Mouse (Mus musculus) bone marrow, adult 2 months (tissue): ENCODE measurements around the gene Lmf2.

Experiments
- CTCF ChIP-seq: fragments of 200-500 bp; IDR thresholded peaks from 2 replicates; pipeline ENCODE4 v1.5.1; 2011; ENCODE audit warnings: low read length, control low read depth; ENCODE audit not compliant: control insufficient read depth, insufficient read depth
- POLR2A ChIP-seq: fragments of 200-500 bp; IDR thresholded peaks from 2 replicates; pipeline ENCODE4 v1.6.1; 2011; ENCODE audit warnings: low read depth, mild to moderate bottlenecking, control low read depth, low read length, borderline replicate concordance; ENCODE audit not compliant: control insufficient read depth

- no peak for TF ChIP-seq CTCF
- TF ChIP-seq POLR2A, result no peak
Observed at GRCm38 (mm10) chr15:89308406-89309139, 46.9 kb downstream of the Lmf2 start.
